Mouse (Mus musculus) limb, embryonic 11.5 days (tissue): Measurements from ENCODE around the gene Ube2r2. TPM values are rescaled to one million over a fixed set of nuclear protein-coding genes. Genes with fewer than 3 reads are reported as not detected.
A peak's percentile ranks its signal among the peaks of the same experiment; 100 is the strongest.

ENCODE experiments used
- ATAC-seq: fragments of 200-750 bp; cut with Nextera tagmentation; 2 replicates; pipeline ENCODE4 v1.8.0; 2017; ENCODE audit warnings: low read depth; ENCODE audit not compliant: insufficient number of reproducible peaks, low FRiP score, low TSS enrichment
- DNase-seq: peaks from one replicate; pipeline ENCODE4 v3.0.0-alpha.2; 2015; ENCODE audit warnings: low spot score
- H3K27ac ChIP-seq: fragments of 300-500 bp; sonication (generic); replicated peaks from 2 replicates; pipeline ENCODE4 v1.5.1; 2014; ENCODE audit warnings: low read depth, mild to moderate bottlenecking, low read length
- H3K27me3 ChIP-seq: fragments of 300-500 bp; sonication (generic); 2 replicates; pipeline ENCODE4 v1.6.1; 2014; ENCODE audit warnings: mild to moderate bottlenecking, low read length, mixed read lengths; ENCODE audit not compliant: control insufficient read depth, insufficient read depth
- H3K36me3 ChIP-seq: fragments of 300-500 bp; sonication (generic); 2 replicates; pipeline ENCODE4 v1.6.1; 2014; ENCODE audit warnings: mild to moderate bottlenecking, low read length, moderate library complexity, mixed read lengths; ENCODE audit not compliant: control insufficient read depth, insufficient read depth
- H3K4me1 ChIP-seq: fragments of 300-500 bp; sonication (generic); 2 replicates; pipeline ENCODE4 v1.6.1; 2014; ENCODE audit warnings: low read length, mixed read lengths; ENCODE audit not compliant: control insufficient read depth, insufficient read depth
- H3K4me2 ChIP-seq: fragments of 300-500 bp; sonication (generic); 2 replicates; pipeline ENCODE4 v1.6.1; 2014; ENCODE audit warnings: low read depth, mild to moderate bottlenecking, moderate library complexity; ENCODE audit not compliant: severe bottlenecking
- H3K4me3 ChIP-seq: fragments of 300-500 bp; sonication (generic); 2 replicates; pipeline ENCODE4 v1.5.1; 2014; ENCODE audit warnings: low read depth, low read length
- H3K9ac ChIP-seq: fragments of 300-500 bp; sonication (generic); 2 replicates; pipeline ENCODE4 v1.6.1; 2014; ENCODE audit warnings: mild to moderate bottlenecking, low read length
- H3K9me3 ChIP-seq: fragments of 300-500 bp; sonication (generic); 2 replicates; pipeline ENCODE4 v1.6.1; 2016; ENCODE audit warnings: low read length; ENCODE audit not compliant: control insufficient read depth
- WGBS: fragments of 180-500 bp; shearing (Covaris S2); extraction: QIAGEN DNeasy Blood & Tissue Kit; methylation state at CpG from one replicate; pipeline ENCODE4 v1.1.7; 2014; 5-methylcytosine and 5-hydroxymethylcytosine counted together
- polyA plus RNA-seq: library from polyadenylated mRNA; unstranded; fragments of >200 nt; fragmentation: Nextera tagmentation; extraction: Ambion mirVana; gene quantifications from 2 replicates; pipeline ENCODE4 v1.2.1, GENCODE M21; 2014

Gene Ube2r2
- polyA plus RNA-seq, 1 experiment from 2014 or later: 109 TPM

- H3K27me3 ChIP-seq: no peaks in the 10 kb centered on the region
- no peak overlapping the region for H3K27ac ChIP-seq
- no peaks in the 10 kb centered on the region for H3K4me1 ChIP-seq
- no peak for ATAC-seq
- H3K36me3 ChIP-seq: no peaks in the 10 kb centered on the region
- no peak overlapping the region for H3K4me3 ChIP-seq
- no peaks in the 10 kb centered on the region for H3K9me3 ChIP-seq
- WGBS: 87% methylated on average over 10 of the region's 10 CpGs
- no peak overlapping the region for H3K4me2 ChIP-seq
- no peak for DNase-seq
- no peak overlapping the region for H3K9ac ChIP-seq
Measured at GRCm38 (mm10) chr4:41108717-41109425, 26.7 kb upstream of the Ube2r2 start.

GRCm38 (mm10) chr4:41114358-41115070 is 21.0 kb upstream of the Ube2r2 start:
- H3K36me3 ChIP-seq: peaks cover 34% of the 10 kb centered on the region
- no peak overlapping the region for H3K9ac ChIP-seq
- 92% methylated on average over 9 of the region's 9 CpGs for WGBS
- no peaks in the 10 kb centered on the region for H3K9me3 ChIP-seq
- no peak overlapping the region for H3K27ac ChIP-seq
- ATAC-seq (no peak), DNase-seq (no peak)
- H3K27me3 ChIP-seq: no peaks in the 10 kb centered on the region
- no peak overlapping the region for H3K4me3 ChIP-seq
- no peaks in the 10 kb centered on the region for H3K4me1 ChIP-seq
- H3K4me2 ChIP-seq: no peak overlapping the region

GRCm38 (mm10) chr4:41115074-41115473 is 20.5 kb upstream of the Ube2r2 start:
- H3K36me3 ChIP-seq: peaks cover 40% of the 10 kb centered on the region
- DNase-seq (no peak), ATAC-seq (no peak)
- H3K4me3 ChIP-seq: no peak overlapping the region
- H3K27ac ChIP-seq: no peak overlapping the region
- H3K9ac ChIP-seq: no peak overlapping the region
- no peaks in the 10 kb centered on the region for H3K9me3 ChIP-seq
- 86% methylated on average over 6 of the region's 6 CpGs for WGBS
- H3K4me2 ChIP-seq: no peak overlapping the region
- no peaks in the 10 kb centered on the region for H3K27me3 ChIP-seq
- no peaks in the 10 kb centered on the region for H3K4me1 ChIP-seq

- no peak for ATAC-seq
- 93% methylated on average over 15 of the region's 15 CpGs for WGBS
Measured at GRCm38 (mm10) chr4:41115793-41116192, 19.8 kb upstream of the Ube2r2 start.

GRCm38 (mm10) chr4:41116817-41117216 is 18.7 kb upstream of the Ube2r2 start:
- peaks cover 46% of the 10 kb centered on the region for H3K36me3 ChIP-seq
- H3K9ac ChIP-seq: no peak overlapping the region
- no peaks in the 10 kb centered on the region for H3K27me3 ChIP-seq
- H3K4me2 ChIP-seq: no peak overlapping the region
- no peaks in the 10 kb centered on the region for H3K9me3 ChIP-seq
- no peak overlapping the region for H3K4me3 ChIP-seq
- ATAC-seq (no peak), DNase-seq (no peak)
- H3K27ac ChIP-seq: no peak overlapping the region
- WGBS: 70% methylated on average over 3 of the region's 3 CpGs
- no peaks in the 10 kb centered on the region for H3K4me1 ChIP-seq

More at GRCm38 (mm10) chr4:41115793-41116192, 19.8 kb upstream of the Ube2r2 start:
- H3K27ac ChIP-seq: no peak overlapping the region
- H3K4me1 ChIP-seq: no peaks in the 10 kb centered on the region
- no peak overlapping the region for H3K4me3 ChIP-seq
- no peak overlapping the region for H3K4me2 ChIP-seq
- H3K36me3 ChIP-seq: peaks cover 45% of the 10 kb centered on the region
- no peak for DNase-seq
- H3K9ac ChIP-seq: no peak overlapping the region
- no peaks in the 10 kb centered on the region for H3K27me3 ChIP-seq
- H3K9me3 ChIP-seq: no peaks in the 10 kb centered on the region

GRCm38 (mm10) chr4:41118706-41119292 is 16.7 kb upstream of the Ube2r2 start:
- Histone ChIP-seq H3K9ac (no peak overlapping the region), H3K4me2 (no peak overlapping the region), H3K36me3 (peaks cover 46% of the 10 kb centered on the region), H3K4me1 (peaks cover 3% of the 10 kb centered on the region; the same call in 1 of the 2 replicates), H3K27me3 (no peaks in the 10 kb centered on the region), H3K9me3 (no peaks in the 10 kb centered on the region), H3K27ac (no peak overlapping the region), H3K4me3 (no peak overlapping the region)
- 79% methylated on average over 11 of the region's 11 CpGs for WGBS
- DNase-seq (peak; percentile 76), ATAC-seq (peak; percentile 13; the same call in 1 of the 2 replicates)

- H3K36me3 ChIP-seq: peaks cover 14% of the 10 kb centered on the region; the same call in 1 of the 2 replicates
- no peak within 1 kb of the TSS for H3K27ac ChIP-seq
- H3K4me1 ChIP-seq: peaks cover 3% of the 10 kb centered on the region; the same call in 1 of the 2 replicates
- H3K4me2 ChIP-seq: peak within 1 kb of the TSS; percentile 78
- no peaks in the 10 kb centered on the region for H3K9me3 ChIP-seq
- WGBS: 2% methylated on average over 29 of the region's 29 CpGs
- DNase-seq: peak; percentile 98
- H3K4me3 ChIP-seq: peak within 1 kb of the TSS; percentile 66
- peak; percentile 99 for ATAC-seq
- no peaks in the 10 kb centered on the region for H3K27me3 ChIP-seq
- peak within 1 kb of the TSS; percentile 57 for H3K9ac ChIP-seq
Measured at GRCm38 (mm10) chr4:41124180-41124951, 11.2 kb upstream of the Ube2r2 start, which contains the start of gene Nol6. TSS of gene Nol6 (minus strand) at chr4:41124455.

- no peak for ATAC-seq
- WGBS: 6% methylated on average over 2 of the region's 2 CpGs
Measured at GRCm38 (mm10) chr4:41129406-41129805, 6.1 kb upstream of the Ube2r2 start.

More at GRCm38 (mm10) chr4:41129406-41129805, 6.1 kb upstream of the Ube2r2 start:
- Histone ChIP-seq H3K4me1 (no peaks in the 10 kb centered on the region), H3K4me3 (no peak overlapping the region), H3K9me3 (no peaks in the 10 kb centered on the region), H3K36me3 (no peaks in the 10 kb centered on the region), H3K9ac (no peak overlapping the region), H3K4me2 (no peak overlapping the region), H3K27ac (no peak overlapping the region), H3K27me3 (no peaks in the 10 kb centered on the region)
- peak; percentile 69 for DNase-seq
